Mouse (Mus musculus): Measurements from ENCODE around the gene Asap3.
A peak's percentile ranks its signal among the peaks of the same experiment; 100 is the strongest.

Gene Asap3

GRCm38 (mm10) chr4:136223549-136224239 lies 17.5 kb downstream of the Asap3 start:
- no peak for DNase-seq (ENCODE audit: low spot score)

- no peak for DNase-seq (ENCODE audit: low spot score)
Observed at GRCm38 (mm10) chr4:136224240-136224559, 18.0 kb downstream of the Asap3 start.

DNA sequence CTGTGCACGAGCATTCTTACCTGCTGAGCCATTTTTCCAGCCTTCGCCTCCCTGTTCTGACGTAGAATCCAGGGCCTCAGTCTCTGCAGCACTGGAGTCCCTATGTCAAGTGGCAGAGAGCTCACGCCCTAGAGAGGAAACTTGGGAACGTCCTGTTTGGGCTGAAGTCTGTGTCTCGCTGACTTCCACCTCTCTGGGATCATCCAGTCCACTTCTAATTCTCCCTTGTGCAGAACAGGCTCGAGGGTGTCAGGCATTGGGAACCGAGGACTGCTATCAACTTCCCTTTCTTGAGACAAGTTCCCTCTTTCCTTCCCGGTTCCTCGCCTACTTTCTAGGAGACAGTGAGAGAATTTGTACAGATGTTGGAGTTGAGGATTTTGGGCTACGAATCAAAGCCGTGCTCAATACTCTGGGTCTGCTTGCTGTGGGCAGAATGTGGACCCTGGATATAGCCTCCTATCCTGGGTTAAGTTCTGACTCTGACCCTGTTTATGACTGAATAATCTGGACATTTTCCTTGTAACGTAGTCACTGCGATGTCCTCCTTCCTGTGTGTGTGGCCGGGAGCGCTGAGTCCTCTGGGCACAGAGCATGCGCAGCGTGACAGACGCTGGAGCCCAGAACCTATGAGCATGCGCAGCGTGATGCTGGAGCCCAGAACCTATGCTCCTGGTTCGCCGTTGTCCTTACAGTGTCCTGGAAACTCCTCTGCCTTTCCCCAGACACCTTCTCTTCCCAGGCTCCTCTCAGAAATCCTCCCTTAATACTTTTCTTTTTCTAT lies 18.7 kb downstream of the Asap3 start:
- no peak for DNase-seq (ENCODE audit: low spot score)

- no peak for DNase-seq (ENCODE audit: low spot score)
Observed at GRCm38 (mm10) chr4:136227408-136227807, 21.2 kb downstream of the Asap3 start.

GRCm38 (mm10) chr4:136228640-136229039 lies 22.5 kb downstream of the Asap3 start:
- DNase-seq (ENCODE audit: low spot score): peak; percentile 48

- DNase-seq (ENCODE audit: low spot score): no peak
Observed at GRCm38 (mm10) chr4:136238669-136239068, 32.5 kb downstream of the Asap3 start.

GRCm38 (mm10) chr4:136239111-136239510 lies 32.9 kb downstream of the Asap3 start:
- no peak for DNase-seq (ENCODE audit: low spot score)

- DNase-seq (ENCODE audit: low spot score): peak; percentile 71
Observed at GRCm38 (mm10) chr4:136239622-136240021, 33.5 kb downstream of the Asap3 start.

DNA sequence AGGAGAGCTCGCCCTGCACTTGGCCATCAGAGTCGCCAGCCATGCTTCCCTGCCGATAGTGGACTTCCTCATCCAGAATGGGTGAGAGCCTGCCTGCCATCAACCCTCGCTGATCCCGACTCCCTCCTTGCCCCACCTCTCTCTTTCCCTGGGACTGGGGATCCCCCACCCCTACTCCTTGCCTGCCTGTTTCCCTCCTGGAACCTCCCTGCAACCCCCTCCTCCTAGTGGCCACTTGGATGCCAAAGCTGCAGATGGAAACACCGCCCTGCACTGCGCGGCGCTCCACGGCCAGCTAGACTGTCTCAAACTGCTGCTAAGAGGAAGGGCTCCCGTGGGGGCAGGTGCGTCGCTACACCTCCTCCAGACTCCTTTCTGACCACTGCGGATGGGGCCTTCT lies 34.0 kb downstream of the Asap3 start:
- no peak for DNase-seq (ENCODE audit: low spot score)

GRCm38 (mm10) chr4:136240955-136241354 lies 34.8 kb downstream of the Asap3 start:
- no peak for DNase-seq (ENCODE audit: low spot score)

- peak; percentile 32 for DNase-seq (ENCODE audit: low spot score)
Observed at GRCm38 (mm10) chr4:136242065-136242703, 36.0 kb downstream of the Asap3 start.

DNA sequence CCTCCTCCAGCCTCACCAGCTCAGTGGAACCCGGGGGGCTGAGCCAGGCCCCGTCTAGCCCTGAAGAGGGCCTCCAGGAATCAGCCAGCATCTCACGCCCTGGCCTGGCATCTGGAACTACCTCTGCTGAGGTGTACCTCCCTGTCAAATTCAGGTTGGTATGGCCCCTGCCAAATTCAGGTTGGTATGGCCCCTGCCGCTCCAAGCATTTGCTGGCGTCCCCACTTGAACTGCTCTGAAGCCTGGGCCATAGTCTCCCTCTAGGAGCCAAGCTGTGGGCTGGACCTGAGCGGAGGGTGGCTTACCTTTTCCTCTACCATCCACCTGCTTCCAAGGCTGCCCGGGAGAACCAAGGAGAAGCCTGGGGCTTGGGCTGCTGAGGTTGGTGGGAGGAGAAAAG lies 36.6 kb downstream of the Asap3 start:
- no peak for DNase-seq (ENCODE audit: low spot score)

- no peak for DNase-seq (ENCODE audit: low spot score)
Observed at GRCm38 (mm10) chr4:136244208-136244607, 38.0 kb downstream of the Asap3 start.

DNA sequence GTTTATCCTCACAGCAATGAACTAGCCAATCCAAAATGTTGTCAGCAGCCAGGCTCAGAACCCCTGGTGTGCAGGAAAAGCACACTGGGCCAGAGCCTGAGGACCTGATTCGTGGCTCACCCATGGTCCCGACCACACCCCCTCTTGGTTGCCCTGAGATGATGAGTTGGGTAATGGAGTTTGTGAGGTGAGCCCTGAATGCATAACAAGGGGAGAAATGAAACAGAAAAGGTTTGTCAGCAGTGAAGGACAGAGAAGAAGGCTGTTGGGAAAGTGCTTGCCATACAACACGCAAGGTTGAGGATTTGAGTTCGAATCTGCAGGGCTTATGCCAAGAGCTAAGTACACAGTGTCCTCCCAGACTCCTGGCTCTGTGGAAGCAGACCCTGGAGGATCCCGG lies 39.5 kb downstream of the Asap3 start:
- DNase-seq (ENCODE audit: low spot score): no peak

DNA sequence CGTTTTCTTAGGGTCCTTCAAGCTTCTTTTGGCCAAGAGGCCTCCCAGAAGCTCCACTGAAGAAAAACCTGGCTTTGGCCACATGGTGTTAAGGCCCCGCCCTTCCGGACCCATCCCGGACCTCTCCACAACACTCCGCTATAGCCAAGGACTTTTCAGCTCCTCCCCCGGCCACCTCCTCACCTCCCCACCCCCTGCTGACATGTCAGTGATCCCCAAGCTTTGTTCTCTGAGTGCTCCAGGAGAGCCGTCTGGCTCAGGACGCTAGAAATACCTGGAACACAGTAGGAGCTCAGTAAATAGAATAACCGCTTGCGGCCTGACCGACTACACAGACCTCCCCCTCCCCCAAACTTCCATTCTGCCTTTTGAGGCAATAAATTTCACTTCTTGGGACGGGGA lies 40.4 kb downstream of the Asap3 start:
- no peak for DNase-seq (ENCODE audit: low spot score)

- no peak for DNase-seq (ENCODE audit: low spot score)
Observed at GRCm38 (mm10) chr4:136247386-136247728, 41.2 kb downstream of the Asap3 start.

- no peak for DNase-seq (ENCODE audit: low spot score)
Observed at GRCm38 (mm10) chr4:136247729-136248463, 41.7 kb downstream of the Asap3 start, which contains the start of gene Tcea3. Tcea3 (plus strand) TSS chr4:136247729.

DNA sequence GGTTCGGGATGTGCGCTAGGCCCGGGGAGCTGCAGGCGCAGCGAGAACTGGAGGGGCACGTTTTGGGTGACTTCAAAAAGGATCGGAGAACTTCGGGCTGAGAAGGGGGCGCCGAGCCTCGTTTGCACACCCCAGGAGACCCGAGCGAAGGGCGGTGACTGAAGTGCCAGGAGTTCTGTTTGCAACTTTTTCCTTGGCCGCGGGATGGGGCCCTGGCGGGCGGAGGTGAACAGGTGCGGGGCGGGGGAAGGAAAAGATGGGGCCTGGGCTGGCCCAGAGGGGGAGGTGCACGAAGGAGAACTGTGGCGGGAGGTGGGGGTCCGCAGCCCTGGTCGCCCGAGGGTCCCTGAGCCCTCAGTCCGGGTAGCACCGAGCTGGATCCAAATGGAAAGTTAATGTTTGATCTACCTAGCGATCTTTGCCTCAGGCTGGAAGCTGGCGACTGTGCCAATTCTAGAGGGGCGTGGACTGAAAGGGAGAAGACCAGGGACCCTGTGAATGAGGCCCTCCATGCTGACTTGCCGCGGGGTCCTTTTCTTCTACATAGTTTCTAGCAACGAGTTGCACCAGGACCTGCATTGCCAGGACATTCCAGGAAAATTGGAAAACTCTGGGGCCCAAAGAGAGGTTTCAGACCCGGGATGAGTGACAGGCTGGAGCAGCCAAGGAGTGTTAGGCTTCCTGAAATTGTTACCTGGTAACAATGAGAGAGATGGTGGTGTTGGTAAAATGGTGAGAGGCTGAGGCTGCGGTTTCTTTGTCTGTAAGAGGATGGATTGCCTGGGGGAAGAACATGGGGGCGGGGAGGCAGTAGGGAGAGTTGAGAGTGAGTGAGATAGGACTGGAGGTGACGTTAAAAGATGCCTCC lies 42.5 kb downstream of the Asap3 start:
- DNase-seq (ENCODE audit: low spot score): no peak

DNA sequence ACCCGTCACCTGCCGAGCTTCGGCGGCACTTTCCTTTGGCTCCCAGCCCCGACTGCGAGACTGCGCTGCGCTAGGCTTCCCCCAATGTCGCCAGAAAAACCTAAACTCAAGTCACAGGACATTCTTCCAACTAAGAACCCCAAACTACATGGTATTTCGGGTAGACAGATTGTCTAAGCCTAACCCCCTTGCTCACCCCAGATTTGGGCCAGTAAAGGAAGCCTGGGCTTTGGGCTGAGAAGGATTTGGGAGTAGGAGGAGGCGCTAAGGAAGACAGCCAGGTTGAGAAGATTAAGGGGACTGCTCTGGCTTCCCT lies 43.1 kb downstream of the Asap3 start:
- no peak for DNase-seq (ENCODE audit: low spot score)

- DNase-seq (ENCODE audit: low spot score): peak; percentile 75
Observed at GRCm38 (mm10) chr4:136249780-136250179, 43.6 kb downstream of the Asap3 start.

- no peak for DNase-seq (ENCODE audit: low spot score)
Observed at GRCm38 (mm10) chr4:136255919-136256318, 49.8 kb downstream of the Asap3 start.

GRCm38 (mm10) chr4:136256696-136257095 lies 50.5 kb downstream of the Asap3 start:
- DNase-seq (ENCODE audit: low spot score): no peak
